Mouse (Mus musculus): ENCODE results near the gene Kcnv2. TPM values are rescaled to one million over a fixed set of nuclear protein-coding genes. Genes with fewer than 3 reads are reported as not detected.

Kcnv2 gene
- polyA plus RNA-seq, 1 experiment from 2014 or later = not detected

GRCm38 (mm10) chr19:27325558-27325957 lies 3.2 kb downstream of the Kcnv2 start:
- no peak for ATAC-seq (ENCODE audit: insufficient number of reproducible peaks, insufficient read depth, low FRiP score, low TSS enrichment, low read depth)
- WGBS = 63% methylated on average over 6 of the region's 6 CpGs
- Histone ChIP-seq H3K4me2 (no peak overlapping the region), H3K9me3 (no peaks in the 10 kb centered on the region), H3K27ac (no peak overlapping the region), H3K27me3 (no peaks in the 10 kb centered on the region), H3K4me1 (replicated peaks) (peaks cover 7% of the 10 kb centered on the region; the same call in 1 of the 2 replicates), H3K36me3 (no peaks in the 10 kb centered on the region), H3K9ac (replicated peaks) (no peak overlapping the region), H3K4me3 (replicated peaks) (no peak overlapping the region)

GRCm38 (mm10) chr19:27327569-27327968 lies 5.2 kb downstream of the Kcnv2 start:
- Histone ChIP-seq H3K4me2 (no peak overlapping the region), H3K9me3 (no peaks in the 10 kb centered on the region), H3K27me3 (no peaks in the 10 kb centered on the region), H3K9ac (replicated peaks) (no peak overlapping the region), H3K4me1 (replicated peaks) (peaks cover 11% of the 10 kb centered on the region; the same call in 1 of the 2 replicates), H3K27ac (no peak overlapping the region), H3K36me3 (no peaks in the 10 kb centered on the region), H3K4me3 (replicated peaks) (no peak overlapping the region)
- 95% methylated on average over 6 of the region's 6 CpGs for WGBS
- ATAC-seq (ENCODE audit: insufficient number of reproducible peaks, insufficient read depth, low FRiP score, low TSS enrichment, low read depth) = no peak

- H3K27ac ChIP-seq = no peak overlapping the region
- H3K4me3 ChIP-seq (replicated peaks) = no peak overlapping the region
- peaks cover 8% of the 10 kb centered on the region; the same call in 1 of the 2 replicates for H3K4me1 ChIP-seq (replicated peaks)
- no peak overlapping the region for H3K4me2 ChIP-seq
- no peaks in the 10 kb centered on the region for H3K27me3 ChIP-seq
- no peaks in the 10 kb centered on the region for H3K9me3 ChIP-seq
- ATAC-seq (ENCODE audit: insufficient number of reproducible peaks, insufficient read depth, low FRiP score, low TSS enrichment, low read depth) = no peak
- no peaks in the 10 kb centered on the region for H3K36me3 ChIP-seq
- no peak overlapping the region for H3K9ac ChIP-seq (replicated peaks)
- WGBS = 49% methylated on average over 3 of the region's 3 CpGs
Measured at GRCm38 (mm10) chr19:27328166-27328565, 5.8 kb downstream of the Kcnv2 start.

- Histone ChIP-seq H3K9me3 (no peaks in the 10 kb centered on the region), H3K9ac (replicated peaks) (no peak overlapping the region), H3K36me3 (no peaks in the 10 kb centered on the region), H3K27me3 (0 out of 2 replicates have a peak, but pooled peaks cover 5% of the 10 kb centered on the region), H3K4me1 (replicated peaks) (peaks cover 8% of the 10 kb centered on the region; the same call in 1 of the 2 replicates), H3K27ac (no peak overlapping the region), H3K4me2 (no peak overlapping the region), H3K4me3 (replicated peaks) (no peak overlapping the region)
- 92% methylated on average over 4 of the region's 4 CpGs for WGBS
- ATAC-seq (ENCODE audit: insufficient number of reproducible peaks, insufficient read depth, low FRiP score, low TSS enrichment, low read depth) = no peak
Measured at GRCm38 (mm10) chr19:27328644-27329043, 6.3 kb downstream of the Kcnv2 start.

GRCm38 (mm10) chr19:27332207-27332794 lies 9.9 kb downstream of the Kcnv2 start:
- H3K36me3 ChIP-seq = no peaks in the 10 kb centered on the region
- H3K27ac ChIP-seq = no peak overlapping the region
- H3K9me3 ChIP-seq = no peaks in the 10 kb centered on the region
- H3K9ac ChIP-seq (replicated peaks) = no peak overlapping the region
- ATAC-seq (ENCODE audit: insufficient number of reproducible peaks, insufficient read depth, low FRiP score, low TSS enrichment, low read depth) = no peak
- WGBS = 45% methylated on average over 6 of the region's 6 CpGs
- peaks cover 15% of the 10 kb centered on the region for H3K4me1 ChIP-seq (replicated peaks)
- no peak overlapping the region for H3K4me2 ChIP-seq
- H3K4me3 ChIP-seq (replicated peaks) = no peak overlapping the region
- H3K27me3 ChIP-seq = peaks cover 7% of the 10 kb centered on the region; the same call in 1 of the 2 replicates

- H3K9ac ChIP-seq (replicated peaks) = no peak overlapping the region
- peaks cover 7% of the 10 kb centered on the region; the same call in 1 of the 2 replicates for H3K27me3 ChIP-seq
- peaks cover 17% of the 10 kb centered on the region for H3K4me1 ChIP-seq (replicated peaks)
- H3K27ac ChIP-seq = no peak overlapping the region
- H3K9me3 ChIP-seq = no peaks in the 10 kb centered on the region
- H3K4me3 ChIP-seq (replicated peaks) = no peak overlapping the region
- ATAC-seq (ENCODE audit: insufficient number of reproducible peaks, insufficient read depth, low FRiP score, low TSS enrichment, low read depth) = no peak
- H3K4me2 ChIP-seq = no peak overlapping the region
- no peaks in the 10 kb centered on the region for H3K36me3 ChIP-seq
- 75% methylated on average over 4 of the region's 4 CpGs for WGBS
Measured at GRCm38 (mm10) chr19:27336126-27336917, 13.9 kb downstream of the Kcnv2 start.

GRCm38 (mm10) chr19:27346501-27346900 lies 24.1 kb downstream of the Kcnv2 start:
- H3K9ac ChIP-seq (replicated peaks) = no peak overlapping the region
- no peak overlapping the region for H3K27ac ChIP-seq
- H3K4me1 ChIP-seq (replicated peaks) = no peaks in the 10 kb centered on the region
- no peak for ATAC-seq (ENCODE audit: insufficient number of reproducible peaks, insufficient read depth, low FRiP score, low TSS enrichment, low read depth)
- no peaks in the 10 kb centered on the region for H3K27me3 ChIP-seq
- H3K4me3 ChIP-seq (replicated peaks) = no peak overlapping the region
- 95% methylated on average over 1 of the region's 1 CpGs for WGBS
- no peaks in the 10 kb centered on the region for H3K36me3 ChIP-seq
- H3K9me3 ChIP-seq = no peaks in the 10 kb centered on the region
- H3K4me2 ChIP-seq = no peak overlapping the region

GRCm38 (mm10) chr19:27351700-27352099 lies 29.3 kb downstream of the Kcnv2 start:
- H3K9ac ChIP-seq (replicated peaks) = no peak overlapping the region
- WGBS = 84% methylated on average over 6 of the region's 6 CpGs
- no peaks in the 10 kb centered on the region for H3K36me3 ChIP-seq
- no peaks in the 10 kb centered on the region for H3K27me3 ChIP-seq
- H3K4me1 ChIP-seq (replicated peaks) = no peaks in the 10 kb centered on the region
- no peak overlapping the region for H3K4me2 ChIP-seq
- H3K4me3 ChIP-seq (replicated peaks) = no peak overlapping the region
- no peak for ATAC-seq (ENCODE audit: insufficient number of reproducible peaks, insufficient read depth, low FRiP score, low TSS enrichment, low read depth)
- no peaks in the 10 kb centered on the region for H3K9me3 ChIP-seq
- no peak overlapping the region for H3K27ac ChIP-seq

GRCm38 (mm10) chr19:27360381-27360780 lies 38.0 kb downstream of the Kcnv2 start:
- H3K9ac ChIP-seq (replicated peaks) = no peak overlapping the region
- no peaks in the 10 kb centered on the region for H3K36me3 ChIP-seq
- H3K27me3 ChIP-seq = no peaks in the 10 kb centered on the region
- peaks cover 6% of the 10 kb centered on the region; the same call in 1 of the 2 replicates for H3K4me1 ChIP-seq (replicated peaks)
- no peak overlapping the region for H3K27ac ChIP-seq
- H3K4me3 ChIP-seq (replicated peaks) = no peak overlapping the region
- no peak overlapping the region for H3K4me2 ChIP-seq
- no peaks in the 10 kb centered on the region for H3K9me3 ChIP-seq
- ATAC-seq (ENCODE audit: insufficient number of reproducible peaks, insufficient read depth, low FRiP score, low TSS enrichment, low read depth) = no peak

GRCm38 (mm10) chr19:27363891-27364290 lies 41.5 kb downstream of the Kcnv2 start:
- ATAC-seq (ENCODE audit: insufficient number of reproducible peaks, insufficient read depth, low FRiP score, low TSS enrichment, low read depth) = no peak
- Histone ChIP-seq H3K9me3 (no peaks in the 10 kb centered on the region), H3K4me3 (replicated peaks) (peak overlapping the region; percentile 6; the same call in 1 of the 2 replicates), H3K27ac (no peak overlapping the region), H3K9ac (replicated peaks) (no peak overlapping the region), H3K27me3 (no peaks in the 10 kb centered on the region), H3K4me2 (peak overlapping the region; percentile 44), H3K4me1 (replicated peaks) (peaks cover 6% of the 10 kb centered on the region; the same call in 1 of the 2 replicates), H3K36me3 (no peaks in the 10 kb centered on the region)
- 70% methylated on average over 4 of the region's 4 CpGs for WGBS

GRCm38 (mm10) chr19:27364521-27364931 lies 42.1 kb downstream of the Kcnv2 start:
- Histone ChIP-seq H3K4me2 (peak overlapping the region; percentile 44), H3K36me3 (no peaks in the 10 kb centered on the region), H3K9ac (replicated peaks) (no peak overlapping the region), H3K4me3 (replicated peaks) (peak overlapping the region; percentile 6; the same call in 1 of the 2 replicates), H3K27ac (no peak overlapping the region), H3K27me3 (no peaks in the 10 kb centered on the region), H3K9me3 (no peaks in the 10 kb centered on the region), H3K4me1 (replicated peaks) (peaks cover 6% of the 10 kb centered on the region; the same call in 1 of the 2 replicates)
- no peak for ATAC-seq (ENCODE audit: insufficient number of reproducible peaks, insufficient read depth, low FRiP score, low TSS enrichment, low read depth)
- WGBS = 1% methylated on average over 8 of the region's 8 CpGs
